Mouse (Mus musculus) forebrain, embryonic 10.5 days (tissue): ENCODE measurements around the gene BC048671. TPM values are rescaled to one million over a fixed set of nuclear protein-coding genes. Genes with fewer than 3 reads are reported as not detected.

Experiments
- DNase-seq: peaks from one replicate; pipeline ENCODE4 v3.0.0-alpha.2; 2017; ENCODE audit warnings: low spot score; ENCODE audit errors: extremely low spot score
- H3K27ac ChIP-seq: fragments of 300-500 bp; sonication (generic); 2 replicates; pipeline ENCODE4 v1.5.1; 2016; ENCODE audit warnings: mild to moderate bottlenecking
- H3K27me3 ChIP-seq: fragments of 300-500 bp; sonication (generic); 2 replicates; pipeline ENCODE4 v1.6.1; 2016; ENCODE audit warnings: mild to moderate bottlenecking; ENCODE audit not compliant: poor library complexity, severe bottlenecking
- H3K36me3 ChIP-seq: fragments of 300-500 bp; sonication (generic); replicated peaks from 2 replicates; pipeline ENCODE4 v1.6.1; 2016; ENCODE audit warnings: mild to moderate bottlenecking, moderate library complexity
- H3K4me1 ChIP-seq: fragments of 300-500 bp; sonication (generic); 2 replicates; pipeline ENCODE4 v1.6.1; 2016
- H3K4me3 ChIP-seq: fragments of 300-500 bp; sonication (generic); 2 replicates; pipeline ENCODE4 v1.5.1; 2016; ENCODE audit warnings: mild to moderate bottlenecking, moderate library complexity
- H3K9me3 ChIP-seq: fragments of 300-500 bp; sonication (generic); 2 replicates; pipeline ENCODE4 v1.6.1; 2016; ENCODE audit warnings: mild to moderate bottlenecking, moderate library complexity
- WGBS: fragments of 180-500 bp; shearing (Covaris S2); methylation state at CpG from one replicate; pipeline ENCODE4 v1.1.7; 2016; 5-methylcytosine and 5-hydroxymethylcytosine counted together
- polyA plus RNA-seq: library from polyadenylated mRNA; unstranded; fragments of >200 nt; fragmentation: Nextera tagmentation; extraction: Ambion mirVana; gene quantifications from 2 replicates; pipeline ENCODE4 v1.2.1, GENCODE M21; 2016

BC048671 gene
- not detected in 2 replicates for polyA plus RNA-seq

DNA sequence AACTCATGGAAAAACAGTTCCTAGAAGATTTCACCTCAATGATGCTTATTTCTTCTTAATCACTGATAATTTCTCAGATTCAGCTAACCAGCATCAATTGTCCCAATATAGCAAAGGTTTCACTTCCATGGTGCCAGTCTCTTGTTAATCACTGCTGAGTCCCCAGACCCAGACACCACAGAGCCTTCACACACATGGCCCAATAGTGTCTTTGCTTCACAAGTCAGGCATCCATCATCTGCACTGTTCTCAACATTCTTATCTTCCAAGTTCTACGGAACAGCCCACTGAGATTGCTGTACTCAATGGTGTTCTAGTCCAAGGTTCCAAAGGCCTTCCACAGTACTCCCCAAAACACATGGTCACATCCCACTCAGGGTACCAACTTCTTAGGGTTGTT lies at the start of gene BC048671:
Gene BC048671, plus strand, starts transcription at position 301 of the 400 bp plus-strand sequence.
- no peaks in the 10 kb centered on the region for H3K36me3 ChIP-seq
- no peaks in the 10 kb centered on the region for H3K4me1 ChIP-seq
- WGBS: 91% methylated on average over 1 of the region's 1 CpGs
- peak; percentile 6 for DNase-seq
- no peaks in the 10 kb centered on the region for H3K27me3 ChIP-seq
- H3K9me3 ChIP-seq: peaks cover 11% of the 10 kb centered on the region
- H3K27ac ChIP-seq: no peak within 1 kb of the TSS
- no peak within 1 kb of the TSS for H3K4me3 ChIP-seq

DNA sequence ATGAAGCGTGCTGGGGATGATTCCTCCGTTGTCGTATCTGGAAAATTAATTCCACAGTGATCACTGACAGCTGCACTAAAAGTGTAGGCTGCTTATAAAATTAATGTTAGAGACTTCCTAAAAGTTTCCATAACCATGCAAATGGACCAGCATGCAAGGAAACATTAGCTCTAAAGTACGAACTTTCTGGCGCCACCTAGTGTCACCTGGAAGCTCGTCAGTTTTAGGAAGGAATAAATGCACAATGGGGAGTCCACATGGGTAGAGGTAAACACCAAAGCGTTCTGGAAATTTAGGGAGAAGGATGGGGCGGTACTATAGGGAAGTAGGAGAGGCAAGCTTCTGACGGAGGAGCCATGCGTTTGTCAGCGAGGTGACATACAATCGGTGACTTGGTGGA lies 12.8 kb upstream of the BC048671 start:
- 57% methylated on average over 12 of the region's 12 CpGs for WGBS
- Histone ChIP-seq H3K27me3 (no peaks in the 10 kb centered on the region), H3K36me3 (no peaks in the 10 kb centered on the region), H3K27ac (no peak overlapping the region), H3K4me3 (no peak overlapping the region), H3K4me1 (no peaks in the 10 kb centered on the region), H3K9me3 (peaks cover 28% of the 10 kb centered on the region)
- DNase-seq: no peak

DNA sequence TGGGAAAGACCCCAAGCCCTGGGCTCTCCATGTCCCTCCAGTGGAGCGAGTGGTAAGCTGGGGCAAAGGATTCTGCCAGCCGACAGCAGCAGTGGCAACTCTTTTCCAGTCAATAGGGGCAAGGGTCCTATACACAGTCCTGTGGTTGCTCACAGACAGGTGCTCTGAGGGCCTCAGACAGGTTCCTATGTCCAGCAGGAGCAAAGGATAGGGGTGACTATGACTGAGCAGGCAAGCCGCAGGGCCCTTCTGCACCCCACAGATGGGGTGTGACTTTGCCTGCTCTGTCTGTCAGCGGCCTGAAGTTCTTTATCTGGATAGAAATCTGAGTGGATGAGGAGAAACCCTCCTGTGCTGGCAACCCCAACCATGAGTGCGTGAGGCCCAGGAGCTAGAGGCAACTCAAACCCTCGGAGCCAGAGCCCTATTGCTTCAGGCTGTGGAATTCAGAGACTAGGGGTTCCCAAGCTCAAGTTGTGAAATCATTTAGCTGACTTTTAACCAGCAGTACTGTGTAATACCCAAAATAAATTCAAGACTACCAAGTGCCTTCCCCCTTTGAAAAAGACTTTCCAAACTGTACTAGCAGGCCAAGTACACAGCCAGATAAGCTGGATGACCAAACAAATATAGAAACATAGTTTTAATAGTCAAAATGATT lies 5.4 kb downstream of the BC048671 start:
- 85% methylated on average over 6 of the region's 6 CpGs for WGBS
- no peak overlapping the region for H3K4me3 ChIP-seq
- H3K36me3 ChIP-seq: no peaks in the 10 kb centered on the region
- no peaks in the 10 kb centered on the region for H3K4me1 ChIP-seq
- peaks cover 28% of the 10 kb centered on the region for H3K9me3 ChIP-seq
- H3K27ac ChIP-seq: no peak overlapping the region
- H3K27me3 ChIP-seq: no peaks in the 10 kb centered on the region
- DNase-seq: peak; percentile 3

DNA sequence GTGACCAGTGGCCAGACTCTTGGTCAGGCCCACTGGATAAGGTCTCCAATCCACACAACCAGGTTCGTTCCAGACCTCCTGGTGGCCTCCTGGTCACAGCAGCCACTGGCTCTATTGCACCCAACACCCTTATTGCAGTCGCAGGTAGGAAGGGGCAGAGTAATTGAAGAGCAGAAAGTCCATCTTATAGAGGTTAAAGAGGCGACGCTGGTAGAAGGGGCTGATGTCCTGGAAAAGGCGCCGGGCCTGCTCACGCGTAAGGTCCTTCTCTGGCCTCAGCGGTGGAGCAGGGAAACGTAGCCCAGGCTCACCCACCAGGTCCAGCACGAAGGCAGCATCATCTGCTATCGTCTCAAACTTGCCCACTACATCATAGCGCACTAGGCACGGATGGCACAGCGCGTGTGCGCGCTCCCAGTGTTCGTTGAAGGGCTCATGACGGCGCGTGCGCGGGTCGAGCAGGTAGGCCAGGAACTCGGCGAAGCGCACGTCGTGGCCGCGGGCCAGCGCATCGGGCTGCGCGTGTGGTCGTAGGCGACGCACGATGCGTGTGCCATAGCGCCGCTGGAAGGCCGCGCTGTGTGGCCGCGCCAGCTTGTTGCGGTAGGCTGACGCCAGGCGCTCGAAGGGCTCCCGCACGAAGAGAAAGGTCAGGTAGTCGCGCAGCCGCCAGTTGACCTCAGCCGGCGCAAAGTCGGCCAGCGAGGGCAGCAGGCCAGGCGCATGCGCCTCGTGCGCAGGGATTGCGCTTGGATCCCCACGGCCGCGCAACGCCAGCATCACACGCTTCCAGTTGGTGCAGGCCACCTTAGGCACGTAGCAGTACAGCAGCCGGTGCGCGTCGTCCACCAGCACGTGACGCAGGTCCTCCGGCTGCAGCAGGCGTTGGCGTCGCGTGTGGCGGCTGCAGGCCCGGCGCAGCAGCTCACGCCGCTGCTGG lies 8.1 kb downstream of the BC048671 start:
- no peaks in the 10 kb centered on the region for H3K36me3 ChIP-seq
- H3K4me1 ChIP-seq: no peaks in the 10 kb centered on the region
- no peak for DNase-seq
- no peaks in the 10 kb centered on the region for H3K27me3 ChIP-seq
- H3K27ac ChIP-seq: no peak overlapping the region
- no peak overlapping the region for H3K4me3 ChIP-seq
- peaks cover 29% of the 10 kb centered on the region for H3K9me3 ChIP-seq
- WGBS: 89% methylated on average over 87 of the region's 87 CpGs

DNA sequence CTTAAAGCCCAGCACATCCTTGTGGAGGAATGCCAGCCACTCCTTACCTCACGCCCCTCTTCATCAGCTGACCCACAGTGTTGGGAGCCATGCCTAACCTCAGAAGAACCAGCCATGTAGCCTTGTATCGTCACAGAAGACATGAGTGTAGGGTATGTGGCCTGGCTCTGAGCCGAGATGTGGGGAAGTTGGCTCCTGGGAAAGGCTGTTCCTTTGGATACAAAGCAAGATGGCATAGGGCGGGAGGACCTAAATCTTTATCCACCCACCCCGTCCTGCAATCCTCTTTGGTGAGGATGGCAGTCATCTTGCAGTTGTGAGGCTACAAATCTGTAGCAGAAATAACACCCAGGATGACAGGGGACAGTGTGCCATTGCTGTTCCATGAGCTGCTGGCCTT lies 14.9 kb downstream of the BC048671 start:
- no peaks in the 10 kb centered on the region for H3K36me3 ChIP-seq
- no peak overlapping the region for H3K27ac ChIP-seq
- H3K27me3 ChIP-seq: no peaks in the 10 kb centered on the region
- WGBS: 87% methylated on average over 5 of the region's 5 CpGs
- H3K9me3 ChIP-seq: peaks cover 21% of the 10 kb centered on the region
- DNase-seq: no peak
- no peaks in the 10 kb centered on the region for H3K4me1 ChIP-seq
- H3K4me3 ChIP-seq: no peak overlapping the region

DNA sequence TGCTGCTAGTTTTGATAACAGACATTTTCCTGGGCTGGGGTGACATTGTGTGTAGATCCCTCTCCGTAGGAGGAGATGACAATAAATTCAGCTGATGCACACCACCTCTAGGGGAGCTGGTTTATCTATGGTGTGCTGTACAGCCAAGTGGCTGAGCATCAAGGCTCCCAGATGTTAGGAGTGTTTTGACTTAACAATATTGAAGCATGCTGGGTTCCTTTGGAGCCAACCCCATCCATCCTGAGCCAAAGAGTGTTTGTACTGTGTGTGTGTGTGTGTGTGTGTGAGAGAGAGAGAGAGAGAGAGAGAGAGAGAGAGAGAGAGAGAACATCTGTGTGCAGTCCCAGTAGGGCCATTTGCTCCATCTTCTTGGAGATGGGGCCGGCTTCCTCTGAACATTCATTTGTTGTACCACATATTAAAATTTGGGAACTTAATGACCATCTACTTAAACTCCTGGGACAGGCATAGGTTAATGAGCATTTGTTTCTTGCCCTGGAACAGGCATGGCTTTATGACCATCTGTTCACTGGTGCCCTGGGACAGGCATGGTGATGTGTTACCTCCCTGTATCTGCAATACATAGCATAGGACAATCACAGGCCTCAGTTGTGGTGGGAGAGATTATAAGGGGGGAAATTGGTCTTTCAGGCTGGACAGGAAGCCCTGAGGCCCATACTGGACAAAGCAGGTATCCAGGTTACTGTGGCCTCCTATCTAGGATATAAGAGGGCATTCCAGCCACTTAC lies 16.7 kb downstream of the BC048671 start:
- H3K4me1 ChIP-seq: no peaks in the 10 kb centered on the region
- H3K4me3 ChIP-seq: no peak overlapping the region
- WGBS: 93% methylated on average over 2 of the region's 2 CpGs
- no peaks in the 10 kb centered on the region for H3K36me3 ChIP-seq
- no peaks in the 10 kb centered on the region for H3K27me3 ChIP-seq
- peaks cover 8% of the 10 kb centered on the region; the same call in 1 of the 2 replicates for H3K9me3 ChIP-seq
- H3K27ac ChIP-seq: no peak overlapping the region
- no peak for DNase-seq

DNA sequence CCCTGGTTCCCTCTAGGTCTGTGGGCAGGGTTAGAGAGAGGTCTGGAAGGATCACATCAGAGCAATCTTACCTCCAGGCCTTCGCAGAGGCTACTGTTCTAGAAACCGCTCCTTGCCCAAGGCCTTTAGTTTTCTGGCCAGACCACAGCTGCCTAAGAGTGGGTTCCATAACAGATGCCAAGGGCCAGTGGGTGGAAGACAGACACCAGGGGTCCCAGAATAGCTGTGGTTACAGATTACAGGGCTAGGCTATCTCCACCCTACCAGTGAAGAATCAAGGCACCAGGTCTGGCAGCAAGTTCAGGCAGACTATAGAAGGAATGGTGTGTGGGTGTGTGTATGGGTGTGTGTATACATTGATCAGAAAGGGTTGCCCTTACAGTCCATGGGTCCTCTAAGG lies 18.0 kb downstream of the BC048671 start:
- no peaks in the 10 kb centered on the region for H3K36me3 ChIP-seq
- peaks cover 4% of the 10 kb centered on the region; the same call in 1 of the 2 replicates for H3K27me3 ChIP-seq
- H3K9me3 ChIP-seq: peaks cover 8% of the 10 kb centered on the region; the same call in 1 of the 2 replicates
- 94% methylated on average over 2 of the region's 2 CpGs for WGBS
- DNase-seq: no peak
- no peaks in the 10 kb centered on the region for H3K4me1 ChIP-seq
- no peak overlapping the region for H3K4me3 ChIP-seq
- no peak overlapping the region for H3K27ac ChIP-seq

DNA sequence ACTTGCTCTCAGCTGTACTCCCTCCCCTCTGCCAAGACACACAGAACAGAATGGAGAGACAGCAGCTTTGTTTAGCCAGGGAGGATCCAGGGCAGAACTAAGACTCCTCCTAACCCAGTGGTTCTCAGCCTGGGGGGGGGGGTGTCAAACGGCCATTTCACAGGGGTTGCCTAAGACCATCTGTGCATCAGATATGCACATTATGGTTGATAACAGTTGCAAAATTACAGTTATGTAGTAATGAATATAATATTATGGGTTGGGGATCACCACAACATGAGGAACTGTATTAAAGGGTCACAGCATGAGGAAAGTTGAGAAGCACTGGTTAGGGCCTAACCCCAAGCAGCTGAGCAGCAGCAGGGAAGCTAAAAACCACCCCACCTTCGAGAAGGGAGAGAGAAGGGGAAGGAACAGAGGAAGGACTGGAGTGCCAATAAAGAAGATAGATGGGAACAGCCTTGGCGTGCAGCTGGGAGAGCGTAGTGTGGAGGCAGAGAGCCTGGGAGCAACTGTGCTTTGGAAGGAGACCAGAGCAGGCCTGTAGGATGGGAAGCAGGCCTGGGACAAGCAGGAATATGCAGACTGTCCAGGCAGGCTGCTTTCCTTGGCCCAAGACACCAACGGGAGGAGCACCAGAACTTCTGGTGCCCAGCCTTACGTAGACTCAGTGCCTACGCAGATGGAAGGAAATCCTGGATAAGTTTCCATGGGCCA lies 18.6 kb downstream of the BC048671 start:
- DNase-seq: no peak
- H3K36me3 ChIP-seq: no peaks in the 10 kb centered on the region
- WGBS: 83% methylated on average over 7 of the region's 7 CpGs
- H3K27me3 ChIP-seq: peaks cover 10% of the 10 kb centered on the region; the same call in 1 of the 2 replicates
- no peaks in the 10 kb centered on the region; the same call in 1 of the 2 replicates for H3K4me1 ChIP-seq
- peaks cover 8% of the 10 kb centered on the region; the same call in 1 of the 2 replicates for H3K9me3 ChIP-seq
- H3K4me3 ChIP-seq: no peak overlapping the region
- no peak overlapping the region for H3K27ac ChIP-seq

DNA sequence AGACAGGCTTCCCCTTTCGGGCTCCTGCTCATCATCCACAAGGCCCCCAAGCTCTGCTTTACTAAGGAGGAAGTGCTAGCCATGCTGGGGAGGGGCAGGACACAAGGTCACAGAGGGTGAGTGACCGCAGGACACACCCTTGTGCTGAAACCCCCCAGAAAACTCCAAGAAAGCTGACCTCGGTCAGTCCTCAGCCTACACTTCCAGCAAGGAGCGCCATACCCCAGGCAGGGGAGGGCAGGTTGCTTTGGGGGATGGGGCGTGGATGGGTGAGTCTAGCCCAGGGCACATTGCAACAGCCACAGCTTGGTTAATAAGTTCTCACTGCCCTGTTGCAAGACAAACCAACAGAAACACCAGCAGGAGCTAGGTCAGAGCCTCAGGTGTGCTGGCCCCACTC lies 19.4 kb downstream of the BC048671 start:
- Histone ChIP-seq H3K9me3 (peaks cover 8% of the 10 kb centered on the region; the same call in 1 of the 2 replicates), H3K27ac (no peak overlapping the region), H3K27me3 (peaks cover 18% of the 10 kb centered on the region), H3K4me1 (peaks cover 8% of the 10 kb centered on the region), H3K36me3 (no peaks in the 10 kb centered on the region), H3K4me3 (no peak overlapping the region)
- no peak for DNase-seq
- WGBS: 86% methylated on average over 5 of the region's 5 CpGs

DNA sequence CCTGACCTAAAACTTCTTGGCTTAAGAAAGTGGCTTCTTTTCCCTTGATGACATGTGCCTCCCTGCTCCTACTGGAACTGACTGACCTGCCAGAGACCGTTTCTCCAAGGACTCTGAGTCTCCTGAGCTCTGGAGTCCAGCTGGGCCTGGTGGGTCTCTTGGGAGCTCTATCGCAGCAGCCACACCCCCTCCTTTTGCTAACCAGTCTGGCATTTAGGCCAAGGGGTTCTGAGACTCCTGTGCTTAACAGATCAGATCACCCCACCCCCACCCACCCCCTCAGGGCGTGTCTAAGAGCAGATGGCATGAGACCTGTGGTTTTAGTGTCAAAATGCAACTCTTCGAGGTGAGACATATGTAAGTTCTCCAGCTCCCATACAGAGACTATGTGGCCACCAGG lies 20.8 kb downstream of the BC048671 start:
- Histone ChIP-seq H3K27ac (no peak overlapping the region), H3K4me1 (peaks cover 8% of the 10 kb centered on the region), H3K9me3 (no peaks in the 10 kb centered on the region; the same call in 1 of the 2 replicates), H3K27me3 (peaks cover 24% of the 10 kb centered on the region), H3K4me3 (no peak overlapping the region), H3K36me3 (no peaks in the 10 kb centered on the region)
- DNase-seq: no peak
- 59% methylated on average over 4 of the region's 4 CpGs for WGBS

DNA sequence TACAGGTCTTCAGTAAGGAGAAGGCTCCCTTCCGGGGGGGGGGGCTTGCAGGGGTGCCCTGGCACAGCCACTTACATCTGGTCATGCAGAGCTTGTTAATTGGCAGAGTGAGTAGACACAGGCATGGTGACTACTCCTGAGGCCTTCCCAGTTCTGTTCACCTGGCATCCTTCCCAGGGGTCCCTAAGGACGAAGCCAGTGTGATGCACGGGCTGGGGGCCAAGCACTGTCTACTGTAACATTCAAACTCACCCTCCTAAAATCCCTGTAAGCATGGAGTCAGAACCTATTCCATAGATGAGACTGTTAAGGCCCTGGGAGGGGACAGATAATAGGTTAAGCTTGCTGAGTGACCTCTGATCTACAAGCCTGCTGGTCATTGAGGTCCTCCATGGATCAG lies 23.0 kb downstream of the BC048671 start:
- 88% methylated on average over 3 of the region's 3 CpGs for WGBS
- Histone ChIP-seq H3K27ac (no peak overlapping the region), H3K27me3 (peaks cover 24% of the 10 kb centered on the region), H3K4me3 (no peak overlapping the region), H3K36me3 (no peaks in the 10 kb centered on the region), H3K9me3 (no peaks in the 10 kb centered on the region), H3K4me1 (peaks cover 8% of the 10 kb centered on the region)
- no peak for DNase-seq

DNA sequence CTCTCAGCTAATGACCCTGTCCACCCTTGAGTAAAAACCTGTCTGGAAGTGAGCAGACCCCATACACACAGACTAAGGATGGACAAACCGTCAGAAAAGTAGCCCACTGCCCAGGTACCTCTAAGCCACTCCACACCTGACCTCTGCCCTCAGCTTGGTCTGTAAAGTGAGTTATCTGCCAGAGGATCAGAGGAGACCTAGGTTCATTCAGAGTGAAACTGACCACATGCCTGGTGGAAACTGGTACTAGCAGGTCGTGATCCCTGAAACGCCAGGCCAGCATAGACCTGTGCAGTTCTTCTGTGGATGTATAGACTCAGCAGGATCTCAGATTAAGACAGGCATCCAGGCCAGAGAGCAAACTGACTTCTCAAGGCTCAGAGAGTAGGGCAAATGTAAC lies 23.4 kb downstream of the BC048671 start:
- peaks cover 8% of the 10 kb centered on the region for H3K4me1 ChIP-seq
- no peak for DNase-seq
- 66% methylated on average over 3 of the region's 3 CpGs for WGBS
- H3K4me3 ChIP-seq: 0 out of 2 replicates have a peak overlapping the region, but pooled peaks have one; percentile 39
- H3K36me3 ChIP-seq: no peaks in the 10 kb centered on the region
- peaks cover 24% of the 10 kb centered on the region for H3K27me3 ChIP-seq
- no peaks in the 10 kb centered on the region for H3K9me3 ChIP-seq
- H3K27ac ChIP-seq: no peak overlapping the region
